Mouse (Mus musculus) hindbrain, embryonic 11.5 days (tissue): ENCODE measurements around the gene Begain. TPM values are rescaled to one million over a fixed set of nuclear protein-coding genes. Genes with fewer than 3 reads are reported as not detected.

ENCODE experiments used
- ATAC-seq: fragments of 200-750 bp; cut with Nextera tagmentation; 2 replicates; pipeline ENCODE4 v1.8.0; 2017; ENCODE audit warnings: mild to moderate bottlenecking, moderate TSS enrichment, moderate library complexity; ENCODE audit not compliant: low FRiP score
- DNase-seq: peaks from one replicate; pipeline ENCODE4 v3.0.0-alpha.2; 2015; ENCODE audit warnings: low spot score
- H3K27ac ChIP-seq: fragments of 300-500 bp; sonication (generic); 2 replicates; pipeline ENCODE4 v1.5.1; 2014; ENCODE audit warnings: mild to moderate bottlenecking, low read depth, low read length
- H3K27me3 ChIP-seq: fragments of 300-500 bp; sonication (generic); 2 replicates; pipeline ENCODE4 v1.6.1; 2014; ENCODE audit warnings: mild to moderate bottlenecking, low read length, moderate library complexity, mixed read lengths; ENCODE audit not compliant: control insufficient read depth, insufficient read depth
- H3K36me3 ChIP-seq: fragments of 300-500 bp; sonication (generic); 2 replicates; pipeline ENCODE4 v1.6.1; 2014; ENCODE audit warnings: mild to moderate bottlenecking, low read length, moderate library complexity, mixed read lengths; ENCODE audit not compliant: control insufficient read depth, insufficient read depth
- H3K4me1 ChIP-seq: fragments of 300-500 bp; sonication (generic); replicated peaks from 2 replicates; pipeline ENCODE4 v1.6.1; 2014; ENCODE audit warnings: low read length, mixed read lengths; ENCODE audit not compliant: control insufficient read depth, insufficient read depth
- H3K4me2 ChIP-seq: fragments of 300-500 bp; sonication (generic); replicated peaks from 2 replicates; pipeline ENCODE4 v1.6.1; 2014; ENCODE audit warnings: mild to moderate bottlenecking, low read depth, low read length
- H3K4me3 ChIP-seq: fragments of 300-500 bp; sonication (generic); 2 replicates; pipeline ENCODE4 v1.5.1; 2014; ENCODE audit warnings: low read depth, low read length
- H3K9ac ChIP-seq: fragments of 300-500 bp; sonication (generic); 2 replicates; pipeline ENCODE4 v1.6.1; 2014; ENCODE audit warnings: low read depth, low read length
- H3K9me3 ChIP-seq: fragments of 300-500 bp; sonication (generic); 2 replicates; pipeline ENCODE4 v1.6.1; 2016; ENCODE audit warnings: low read length; ENCODE audit not compliant: control insufficient read depth
- WGBS: fragments of 180-500 bp; shearing (Covaris S2); extraction: QIAGEN DNeasy Blood & Tissue Kit; methylation state at CpG from one replicate; pipeline ENCODE4 v1.1.7; 2014; 5-methylcytosine and 5-hydroxymethylcytosine counted together
- polyA plus RNA-seq: library from polyadenylated mRNA; unstranded; fragments of >200 nt; fragmentation: Nextera tagmentation; extraction: Ambion mirVana; gene quantifications from 2 replicates; pipeline ENCODE4 v1.2.1, GENCODE M21; 2014

Begain gene
- polyA plus RNA-seq, 1 experiment from 2014 or later, result 16.1 TPM

DNA sequence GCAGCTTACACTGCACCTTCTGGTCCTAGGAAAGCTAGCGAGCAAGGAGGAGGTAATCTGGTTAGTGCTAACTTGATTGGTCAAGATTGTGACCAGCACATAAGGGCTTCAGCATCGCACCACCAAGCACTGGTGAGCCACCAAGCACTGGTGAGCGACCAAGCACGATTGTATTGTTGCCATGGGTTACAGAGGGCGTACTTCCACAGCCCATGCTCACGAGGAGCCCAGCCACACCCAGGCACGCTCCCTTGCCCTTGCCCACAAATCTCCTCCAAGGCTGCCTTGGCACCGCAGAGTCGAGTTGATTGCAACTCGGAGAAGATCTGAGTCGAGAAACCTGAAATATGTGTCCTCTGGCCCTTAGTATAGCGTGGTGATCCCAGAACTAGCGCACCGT lies 22.0 kb upstream of the Begain start:
- Histone ChIP-seq H3K27me3 (no peaks in the 10 kb centered on the region), H3K9ac (no peak overlapping the region), H3K27ac (no peak overlapping the region), H3K4me3 (no peak overlapping the region), H3K4me1 (no peaks in the 10 kb centered on the region), H3K9me3 (no peaks in the 10 kb centered on the region), H3K36me3 (no peaks in the 10 kb centered on the region), H3K4me2 (no peak overlapping the region)
- no peak for DNase-seq
- ATAC-seq, result no peak
- WGBS, result 86% methylated on average over 14 of the region's 14 CpGs

DNA sequence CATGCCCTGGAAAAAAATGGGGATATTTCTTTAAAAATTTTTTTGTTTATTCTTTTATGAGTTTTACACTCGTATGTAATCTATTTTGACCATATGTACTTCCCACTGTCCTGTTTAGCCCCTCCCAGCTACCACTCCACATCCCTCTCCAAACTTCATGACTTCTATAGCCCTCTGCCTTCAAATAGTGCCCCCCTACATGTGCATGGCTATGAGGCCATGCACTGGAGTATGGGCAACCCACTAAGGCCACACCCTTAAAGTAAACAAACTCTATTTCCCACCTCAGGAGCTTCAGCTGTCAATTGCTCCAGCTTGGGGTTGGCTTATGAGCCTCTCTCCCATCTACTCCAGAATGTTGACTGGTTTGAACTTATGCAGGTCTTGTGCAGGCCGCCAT lies 18.1 kb upstream of the Begain start:
- DNase-seq, result no peak
- H3K9ac ChIP-seq, result no peak overlapping the region
- 81% methylated on average over 2 of the region's 2 CpGs for WGBS

DNA sequence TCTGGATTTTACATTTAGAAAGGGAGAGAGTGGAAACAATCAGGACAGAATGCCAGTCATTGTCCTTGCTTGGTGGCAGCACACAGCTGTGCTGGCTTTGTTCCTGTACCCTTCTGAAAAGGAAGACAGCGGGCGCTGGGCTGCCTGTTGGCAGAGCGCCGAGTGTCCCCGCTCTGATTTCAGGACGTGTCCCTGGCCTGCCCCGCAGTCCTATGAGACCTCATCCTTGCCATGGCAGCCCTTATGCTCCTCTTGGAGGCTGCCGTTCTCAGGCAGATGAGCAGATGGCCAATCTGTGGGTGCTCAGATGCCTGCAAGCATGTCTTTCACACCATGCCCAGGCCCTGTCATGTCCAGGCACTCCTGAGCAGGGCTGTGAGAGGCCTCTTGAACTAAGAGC lies 17.7 kb upstream of the Begain start:
- ATAC-seq (no peak), DNase-seq (no peak)
- Histone ChIP-seq H3K36me3 (no peaks in the 10 kb centered on the region), H3K4me2 (no peak overlapping the region), H3K9ac (no peak overlapping the region), H3K4me3 (no peak overlapping the region), H3K27me3 (no peaks in the 10 kb centered on the region), H3K4me1 (no peaks in the 10 kb centered on the region), H3K27ac (no peak overlapping the region), H3K9me3 (no peaks in the 10 kb centered on the region)
- WGBS, result 72% methylated on average over 8 of the region's 8 CpGs

More for the DNA sequence above, 18.1 kb upstream of the Begain start:
- Histone ChIP-seq H3K4me1 (no peaks in the 10 kb centered on the region), H3K4me3 (no peak overlapping the region), H3K9me3 (no peaks in the 10 kb centered on the region), H3K27ac (no peak overlapping the region), H3K4me2 (no peak overlapping the region), H3K36me3 (no peaks in the 10 kb centered on the region), H3K27me3 (no peaks in the 10 kb centered on the region)
- no peak for ATAC-seq

DNA sequence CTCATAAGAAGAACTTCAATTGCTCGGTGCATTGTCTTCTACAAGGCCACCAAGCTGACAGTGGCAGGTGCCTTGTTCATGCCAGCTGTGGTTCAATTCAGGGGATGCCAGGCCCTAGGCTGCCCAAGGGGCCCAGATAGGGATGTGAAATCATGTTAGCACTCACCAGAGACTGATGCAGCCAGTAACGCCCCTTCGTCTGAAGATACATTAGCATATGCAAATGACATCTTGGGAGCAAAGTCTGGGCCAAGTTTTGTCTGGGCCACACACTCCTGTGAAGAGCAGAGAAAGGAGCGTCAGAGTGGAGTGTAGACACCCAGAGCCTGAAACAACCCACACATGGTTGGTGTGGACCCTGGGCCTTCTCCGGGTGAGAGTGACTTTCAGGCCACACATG lies 17.0 kb upstream of the Begain start:
- H3K9ac ChIP-seq, result no peak overlapping the region
- DNase-seq (no peak), ATAC-seq (0 out of 2 replicates have a peak, but pooled peaks have one; percentile 45)
- 74% methylated on average over 5 of the region's 5 CpGs for WGBS
- no peaks in the 10 kb centered on the region for H3K36me3 ChIP-seq
- H3K27me3 ChIP-seq, result no peaks in the 10 kb centered on the region
- no peaks in the 10 kb centered on the region for H3K9me3 ChIP-seq
- no peak overlapping the region for H3K27ac ChIP-seq
- H3K4me2 ChIP-seq, result no peak overlapping the region
- H3K4me1 ChIP-seq, result no peaks in the 10 kb centered on the region
- no peak overlapping the region for H3K4me3 ChIP-seq

DNA sequence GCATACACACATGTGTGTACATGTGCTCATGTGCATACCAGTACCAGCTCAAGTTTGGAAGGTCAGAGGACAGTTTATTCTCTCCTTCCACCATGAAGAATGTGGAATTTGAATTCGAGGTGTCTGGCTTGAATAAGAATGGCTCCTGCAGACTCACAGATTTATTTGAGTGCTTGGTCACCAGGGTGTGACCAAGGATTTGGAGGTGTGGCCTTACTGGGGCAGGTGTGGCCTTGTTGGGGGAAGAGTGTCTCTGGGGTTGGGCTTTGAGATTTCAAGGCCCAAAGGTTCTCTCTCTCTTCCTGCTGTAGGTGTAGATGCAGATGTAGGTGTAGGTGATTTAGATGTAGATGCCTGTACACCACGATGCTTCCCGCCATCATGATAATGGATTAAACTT lies 15.5 kb upstream of the Begain start:
- no peaks in the 10 kb centered on the region for H3K36me3 ChIP-seq
- H3K9ac ChIP-seq, result no peak overlapping the region
- H3K9me3 ChIP-seq, result no peaks in the 10 kb centered on the region
- no peaks in the 10 kb centered on the region for H3K27me3 ChIP-seq
- no peak overlapping the region for H3K4me2 ChIP-seq
- WGBS, result 82% methylated on average over 3 of the region's 3 CpGs
- no peak overlapping the region for H3K27ac ChIP-seq
- no peak for ATAC-seq
- no peak for DNase-seq
- no peaks in the 10 kb centered on the region for H3K4me1 ChIP-seq
- no peak overlapping the region for H3K4me3 ChIP-seq

DNA sequence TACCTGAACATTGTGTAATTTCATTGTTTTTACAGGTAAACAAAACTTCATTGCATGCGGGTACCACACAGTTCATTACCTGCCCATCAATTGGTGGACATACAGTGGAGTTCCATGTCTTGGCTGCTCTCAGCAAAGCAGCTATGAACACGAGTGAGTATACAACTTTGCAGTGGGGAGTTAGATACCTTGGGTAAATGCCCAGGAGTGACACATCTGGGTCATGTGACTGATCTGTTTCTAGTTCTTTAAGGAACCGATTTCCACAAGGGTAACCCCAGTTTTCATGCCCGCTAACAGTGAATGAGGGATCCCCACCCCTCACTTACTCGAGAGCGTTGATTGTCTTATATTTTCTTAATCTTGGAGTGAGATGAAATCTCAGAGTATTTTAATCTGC lies 9.0 kb upstream of the Begain start:
- Histone ChIP-seq H3K9me3 (no peaks in the 10 kb centered on the region), H3K9ac (no peak overlapping the region), H3K4me3 (no peak overlapping the region), H3K27me3 (no peaks in the 10 kb centered on the region), H3K27ac (no peak overlapping the region), H3K4me2 (no peak overlapping the region), H3K36me3 (no peaks in the 10 kb centered on the region), H3K4me1 (no peaks in the 10 kb centered on the region)
- DNase-seq, result no peak
- 85% methylated on average over 6 of the region's 6 CpGs for WGBS
- ATAC-seq, result no peak

GRCm38 (mm10) chr12:109074777-109075285 lies 6.8 kb upstream of the Begain start:
- no peaks in the 10 kb centered on the region for H3K36me3 ChIP-seq
- no peaks in the 10 kb centered on the region for H3K27me3 ChIP-seq
- no peak overlapping the region for H3K27ac ChIP-seq
- H3K4me2 ChIP-seq, result no peak overlapping the region
- ATAC-seq, result no peak
- no peak overlapping the region for H3K4me3 ChIP-seq
- no peak for DNase-seq
- no peaks in the 10 kb centered on the region for H3K9me3 ChIP-seq
- 80% methylated on average over 2 of the region's 2 CpGs for WGBS
- no peak overlapping the region for H3K9ac ChIP-seq
- H3K4me1 ChIP-seq, result no peaks in the 10 kb centered on the region

DNA sequence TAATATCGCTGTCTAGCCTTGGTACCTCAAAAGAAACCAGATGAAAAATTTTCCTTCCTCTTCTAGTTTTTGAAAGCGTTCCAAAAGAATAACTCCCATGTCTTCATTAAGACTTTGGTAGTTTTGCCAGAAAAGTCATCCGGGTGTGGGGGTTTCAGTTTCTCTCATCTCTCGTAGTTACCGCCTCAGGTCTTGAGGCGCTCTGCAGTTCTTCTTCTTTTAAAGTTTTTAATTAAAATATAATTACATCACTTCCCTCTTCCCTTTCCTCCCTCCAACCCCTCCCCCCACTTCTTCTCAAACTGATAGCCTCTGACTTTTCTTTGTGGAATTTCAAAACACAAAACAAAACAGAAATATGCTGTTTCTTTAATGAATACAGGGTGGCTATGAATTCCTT lies 6.1 kb upstream of the Begain start:
- DNase-seq (no peak), ATAC-seq (no peak)
- H3K4me2 ChIP-seq, result no peak overlapping the region
- no peak overlapping the region for H3K27ac ChIP-seq
- no peaks in the 10 kb centered on the region for H3K4me1 ChIP-seq
- H3K4me3 ChIP-seq, result no peak overlapping the region
- no peak overlapping the region for H3K9ac ChIP-seq
- H3K36me3 ChIP-seq, result no peaks in the 10 kb centered on the region
- H3K27me3 ChIP-seq, result no peaks in the 10 kb centered on the region
- WGBS, result 90% methylated on average over 6 of the region's 6 CpGs
- no peaks in the 10 kb centered on the region for H3K9me3 ChIP-seq

DNA sequence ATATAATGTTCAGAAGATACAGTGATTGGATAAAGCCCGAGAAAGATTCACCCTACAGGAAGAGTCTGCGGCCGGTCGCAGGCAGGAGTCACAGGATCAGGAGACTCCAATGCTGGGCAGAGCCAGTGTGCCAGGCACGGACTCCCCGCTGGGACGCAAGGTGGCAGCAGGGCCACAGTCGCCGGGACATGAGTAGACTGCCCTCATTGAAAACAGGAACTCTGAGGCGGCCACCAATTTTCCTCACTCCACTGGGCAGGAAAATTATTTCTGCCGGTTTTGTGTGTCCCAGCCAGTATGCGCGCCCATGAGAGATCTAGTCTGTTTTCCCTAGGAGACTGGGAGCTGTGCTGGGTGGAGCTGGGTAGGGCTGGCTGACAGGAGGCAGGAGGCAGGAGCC lies 3.2 kb upstream of the Begain start:
- DNase-seq (no peak), ATAC-seq (no peak)
- H3K4me2 ChIP-seq, result no peak overlapping the region
- no peaks in the 10 kb centered on the region for H3K9me3 ChIP-seq
- peaks cover 4% of the 10 kb centered on the region; the same call in 1 of the 2 replicates for H3K4me1 ChIP-seq
- H3K36me3 ChIP-seq, result no peaks in the 10 kb centered on the region
- no peak overlapping the region for H3K4me3 ChIP-seq
- no peaks in the 10 kb centered on the region for H3K27me3 ChIP-seq
- H3K27ac ChIP-seq, result no peak overlapping the region
- H3K9ac ChIP-seq, result no peak overlapping the region
- WGBS, result 87% methylated on average over 13 of the region's 13 CpGs
